Mouse (Mus musculus): Measurements from ENCODE around the gene Dync1h1.

Dync1h1 gene

DNA sequence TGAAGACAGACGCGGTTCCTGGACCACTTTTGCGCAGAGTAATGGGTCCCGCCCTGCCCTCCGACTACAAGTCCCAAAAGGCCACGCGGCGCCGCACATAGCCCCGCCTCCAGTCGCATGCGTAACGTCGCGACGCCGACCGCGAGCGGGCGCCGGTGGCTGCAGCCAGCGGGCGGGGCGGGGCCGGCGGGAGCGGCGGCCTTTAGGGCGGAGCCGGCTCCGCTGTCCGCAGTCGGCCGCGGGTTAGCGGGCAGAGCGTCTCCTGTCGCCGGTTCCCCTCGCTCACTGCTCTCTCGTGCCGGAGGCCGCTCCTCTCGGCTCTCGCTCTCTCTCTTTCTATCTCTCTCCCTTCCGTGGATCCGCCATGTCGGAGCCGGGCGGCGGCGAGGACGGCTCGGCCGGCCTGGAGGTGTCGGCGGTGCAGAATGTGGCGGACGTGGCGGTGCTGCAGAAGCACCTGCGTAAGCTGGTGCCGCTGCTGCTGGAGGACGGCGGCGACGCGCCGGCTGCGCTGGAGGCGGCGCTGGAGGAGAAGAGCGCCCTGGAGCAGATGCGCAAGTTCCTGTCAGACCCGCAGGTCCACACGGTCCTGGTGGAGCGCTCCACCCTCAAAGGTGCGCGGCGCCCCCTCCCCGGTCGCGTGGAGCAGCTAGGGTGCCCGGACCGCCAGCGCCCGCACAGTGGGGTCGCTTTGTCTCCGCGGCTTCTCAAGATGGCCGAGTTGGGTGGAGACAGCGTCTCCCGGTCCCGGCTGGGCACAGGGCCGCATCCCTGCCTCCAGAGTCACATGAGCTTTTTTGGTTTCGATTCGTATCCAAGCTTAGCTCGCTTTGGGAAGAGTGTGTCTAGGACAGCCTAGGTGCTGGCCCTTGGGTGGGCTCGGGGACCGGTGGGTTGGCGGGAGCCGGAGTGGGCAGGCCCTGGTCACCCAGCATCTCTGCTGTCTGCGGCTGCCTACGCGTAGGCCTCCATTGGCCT lies at the start of gene Dync1h1:
Gene Dync1h1 (plus strand): TSS at position 212 of the 978 bp plus-strand sequence.
- peak; percentile 79 to 92 for DNase-seq (ENCODE audit: low spot score in 2 of 2)

DNA sequence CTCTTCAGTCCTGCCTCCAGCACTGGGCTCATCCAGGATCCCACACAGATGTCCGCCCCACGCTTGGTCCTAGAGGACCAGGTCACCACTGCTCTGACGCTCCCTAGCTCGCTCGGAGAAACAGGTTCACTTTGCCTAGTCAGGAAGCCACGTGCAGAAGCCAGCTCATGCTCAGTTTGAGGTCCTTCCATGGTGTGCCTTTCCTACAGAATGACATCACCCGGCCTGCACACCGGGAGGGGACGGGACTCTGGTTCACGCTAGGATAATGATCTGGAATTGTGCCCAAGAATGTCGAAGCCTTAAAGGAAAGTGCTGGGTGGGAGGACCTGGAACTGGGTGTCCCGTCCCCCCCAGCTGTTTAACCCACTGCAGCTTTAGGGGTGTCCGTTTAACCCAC lies 49.1 kb upstream of the Dync1h1 start:
- no peak for DNase-seq (ENCODE audit: low spot score in 2 of 2)

DNA sequence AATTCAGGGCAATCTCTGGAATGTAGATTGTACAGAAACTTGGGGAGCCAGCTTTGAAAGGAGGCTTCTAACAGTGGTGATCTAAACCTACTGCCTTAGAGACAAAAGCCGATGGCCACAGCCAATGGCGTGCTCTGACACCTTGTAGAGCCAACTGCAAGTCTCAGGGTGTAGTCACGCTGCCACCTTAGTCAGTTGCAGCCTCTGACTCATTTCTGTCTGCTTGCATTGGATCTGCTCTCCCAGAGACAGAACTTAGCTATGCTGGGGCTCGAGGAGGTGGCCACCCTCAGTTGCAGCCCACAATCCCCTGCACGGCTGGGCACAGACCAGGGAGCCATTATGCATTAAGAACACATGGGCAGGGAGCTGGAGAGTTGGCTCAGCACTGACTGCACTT lies 47.9 kb upstream of the Dync1h1 start:
- no peak for DNase-seq (ENCODE audit: low spot score in 2 of 2)

GRCm38 (mm10) chr12:110555536-110556240 lies 45.6 kb upstream of the Dync1h1 start:
- DNase-seq (ENCODE audit: low spot score in 2 of 2) = no peak

DNA sequence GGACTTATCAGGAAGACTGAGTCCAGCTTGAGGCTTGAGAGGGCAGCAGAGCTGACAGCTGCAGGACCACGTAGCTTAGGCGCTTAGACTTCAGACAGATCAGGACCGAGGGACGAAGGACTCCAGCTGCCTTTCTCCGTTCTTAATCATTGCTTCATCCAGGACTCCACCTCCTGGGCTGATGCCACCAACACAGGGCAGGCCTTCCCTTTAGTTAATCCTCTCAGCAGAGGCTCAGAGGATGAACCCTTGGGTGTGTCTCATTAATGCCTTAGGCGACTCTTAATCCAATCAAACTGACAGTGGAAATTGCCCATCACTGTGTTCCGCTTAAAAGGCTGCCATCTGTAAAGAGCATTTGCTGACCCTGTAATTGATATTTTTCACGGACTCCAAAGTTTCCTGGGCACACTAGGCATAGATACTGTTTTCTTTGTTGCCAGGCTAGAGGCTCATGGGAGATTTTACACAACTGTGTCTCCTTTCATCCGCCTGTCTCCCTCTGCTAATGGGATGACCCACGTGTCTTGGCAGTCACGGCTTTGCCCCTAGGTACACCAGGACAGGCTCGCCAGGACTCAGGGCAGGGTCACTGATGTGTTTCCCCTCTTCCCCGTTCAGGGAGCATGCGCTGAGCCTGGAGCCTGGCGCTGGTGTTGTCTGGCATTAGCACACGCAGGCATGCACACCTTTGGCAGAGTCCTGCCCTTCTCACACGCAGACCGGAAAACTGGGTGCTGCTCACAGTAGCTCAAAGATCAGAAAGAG lies 44.2 kb upstream of the Dync1h1 start:
- DNase-seq (ENCODE audit: low spot score in 2 of 2) = no peak

GRCm38 (mm10) chr12:110558175-110558574 lies 43.1 kb upstream of the Dync1h1 start:
- no peak for DNase-seq (ENCODE audit: low spot score in 2 of 2)

GRCm38 (mm10) chr12:110563383-110563782 lies 37.9 kb upstream of the Dync1h1 start:
- no peak for DNase-seq (ENCODE audit: low spot score in 2 of 2)

DNA sequence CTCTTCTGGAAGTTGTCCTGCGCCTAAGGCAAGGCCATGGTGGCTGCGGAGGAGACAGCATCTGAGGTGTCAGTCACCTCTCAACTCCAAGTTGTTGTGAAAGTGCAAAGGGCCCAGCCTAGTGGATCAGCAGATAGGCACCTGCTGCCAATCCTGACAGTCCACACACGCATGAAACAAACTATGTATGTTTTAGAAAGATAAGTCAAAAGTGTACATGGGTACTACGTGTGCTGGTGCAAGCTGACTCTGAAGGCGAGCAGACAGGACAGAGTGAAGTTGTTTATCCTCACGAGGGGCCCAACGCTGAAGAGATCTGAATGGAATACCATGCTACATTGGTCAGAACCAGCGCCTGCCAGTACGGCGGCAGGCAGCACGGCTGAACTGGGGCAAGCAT lies 36.4 kb upstream of the Dync1h1 start:
- DNase-seq (ENCODE audit: low spot score in 2 of 2) = no peak

DNA sequence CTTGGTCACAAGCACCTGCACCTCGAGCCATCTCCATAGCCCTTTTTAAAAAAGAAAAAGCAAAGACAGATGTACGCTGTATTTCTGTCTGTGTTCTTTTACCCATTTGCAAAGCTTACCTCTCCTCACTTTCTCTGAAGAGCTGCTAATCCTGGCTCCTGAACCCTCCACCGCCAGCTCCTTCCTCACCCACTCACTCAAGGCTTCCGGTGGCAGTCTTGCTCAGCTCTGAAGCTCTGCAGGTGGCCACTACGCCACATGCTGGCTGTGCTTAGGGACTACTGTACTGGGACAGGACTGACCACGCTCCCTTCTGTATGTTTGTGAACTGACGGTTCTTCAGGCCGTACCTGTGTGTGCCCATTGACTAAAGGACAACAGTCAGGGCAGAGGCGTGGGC lies 34.9 kb upstream of the Dync1h1 start:
- no peak for DNase-seq (ENCODE audit: low spot score in 2 of 2)

DNA sequence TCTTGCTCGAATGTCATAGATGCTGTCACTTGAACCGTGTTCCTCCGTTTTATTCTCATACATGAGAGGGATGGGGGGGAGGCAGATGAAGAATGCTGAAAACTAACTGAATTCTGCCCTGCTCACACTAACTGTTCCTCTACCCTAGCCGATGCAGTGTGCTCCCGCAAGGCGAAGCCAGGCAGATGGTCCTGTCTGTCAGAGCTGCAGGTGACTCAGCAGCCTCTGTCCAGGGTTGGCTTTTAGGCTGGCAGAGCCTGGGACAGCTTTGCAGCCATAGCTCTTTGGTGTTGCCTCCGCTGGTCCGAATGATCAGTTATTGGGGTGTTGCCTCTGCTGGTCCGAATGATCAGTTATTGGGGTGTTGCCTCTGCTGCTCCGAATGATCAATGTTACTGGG lies 30.2 kb upstream of the Dync1h1 start:
- no peak for DNase-seq (ENCODE audit: low spot score in 2 of 2)

- no peak for DNase-seq (ENCODE audit: low spot score in 2 of 2)
Observed at GRCm38 (mm10) chr12:110572351-110572750, 28.9 kb upstream of the Dync1h1 start.

DNA sequence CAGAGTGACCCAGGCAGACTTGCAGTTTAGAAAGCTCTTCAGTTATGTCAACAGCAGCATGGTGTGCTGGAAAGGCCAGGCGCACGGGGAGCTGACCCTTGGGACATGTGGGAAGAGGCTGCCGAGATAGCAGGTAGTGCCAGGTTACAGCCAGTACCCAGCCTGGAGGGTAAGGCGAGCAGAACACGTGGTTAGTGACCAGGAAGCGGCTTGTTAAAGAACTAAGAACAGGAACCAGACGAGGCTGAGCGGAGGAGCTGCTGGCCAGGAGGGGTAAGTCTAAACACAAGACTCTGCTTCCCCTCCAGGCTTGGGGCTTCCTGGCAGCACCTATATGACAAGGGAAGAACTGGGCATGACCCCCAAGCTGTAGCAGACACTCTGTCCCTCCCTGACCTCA lies 27.6 kb upstream of the Dync1h1 start:
- DNase-seq (ENCODE audit: low spot score in 2 of 2) = no peak

GRCm38 (mm10) chr12:110575926-110576325 lies 25.3 kb upstream of the Dync1h1 start:
- no peak for DNase-seq (ENCODE audit: low spot score in 2 of 2)

DNA sequence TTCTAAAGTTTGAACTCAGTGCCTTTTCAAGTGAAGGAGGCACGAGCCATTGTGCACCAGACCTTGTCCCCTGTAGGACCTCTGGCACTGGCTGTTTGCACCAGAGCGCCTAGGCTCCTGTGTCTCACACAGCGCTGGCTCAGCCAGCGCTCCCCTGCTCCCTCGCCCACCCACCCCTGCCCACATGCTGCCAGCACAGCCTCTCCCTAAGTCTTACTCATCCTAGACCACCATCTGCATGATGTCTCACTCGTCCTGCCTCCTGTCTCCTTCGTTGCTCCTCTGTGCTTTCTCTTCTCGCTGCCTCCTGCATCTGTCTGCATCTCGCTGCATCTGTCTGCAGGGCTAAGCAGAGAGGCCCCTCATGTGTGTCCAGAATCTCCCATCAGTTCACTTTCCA lies 22.9 kb upstream of the Dync1h1 start:
- DNase-seq (ENCODE audit: low spot score in 2 of 2) = no peak

- no peak for DNase-seq (ENCODE audit: low spot score in 2 of 2)
Observed at GRCm38 (mm10) chr12:110588622-110589021, 12.6 kb upstream of the Dync1h1 start.

GRCm38 (mm10) chr12:110590804-110591259 lies 10.4 kb upstream of the Dync1h1 start:
- no peak for DNase-seq (ENCODE audit: low spot score in 2 of 2)

- DNase-seq (ENCODE audit: low spot score in 2 of 2) = peak; percentile 99 to 100
Observed at GRCm38 (mm10) chr12:110591260-110591883, 9.9 kb upstream of the Dync1h1 start.

DNA sequence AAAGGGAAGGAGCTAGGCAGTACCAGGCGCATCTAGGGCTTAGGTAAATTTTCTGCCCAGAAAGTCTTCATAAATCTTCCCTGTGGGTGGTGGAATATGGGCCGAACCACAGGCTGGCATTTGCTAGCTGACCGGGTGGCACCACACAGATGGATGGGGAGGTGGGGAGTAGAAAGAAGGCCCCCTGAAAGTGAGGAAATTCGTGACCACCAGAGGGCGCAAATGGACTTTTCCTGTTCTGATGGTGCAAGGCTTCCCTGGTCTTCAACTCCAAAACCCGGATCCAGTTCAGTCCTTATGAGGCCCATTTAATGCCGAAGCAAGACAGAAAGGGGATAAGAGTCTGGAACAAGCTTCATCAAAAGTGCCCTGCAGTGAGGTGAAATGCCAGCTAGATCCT lies 2.7 kb upstream of the Dync1h1 start:
- DNase-seq (ENCODE audit: low spot score in 2 of 2) = peak; percentile 48 to 72

GRCm38 (mm10) chr12:110599791-110600190 lies 1.5 kb upstream of the Dync1h1 start:
- no peak for DNase-seq (ENCODE audit: low spot score in 2 of 2)

DNA sequence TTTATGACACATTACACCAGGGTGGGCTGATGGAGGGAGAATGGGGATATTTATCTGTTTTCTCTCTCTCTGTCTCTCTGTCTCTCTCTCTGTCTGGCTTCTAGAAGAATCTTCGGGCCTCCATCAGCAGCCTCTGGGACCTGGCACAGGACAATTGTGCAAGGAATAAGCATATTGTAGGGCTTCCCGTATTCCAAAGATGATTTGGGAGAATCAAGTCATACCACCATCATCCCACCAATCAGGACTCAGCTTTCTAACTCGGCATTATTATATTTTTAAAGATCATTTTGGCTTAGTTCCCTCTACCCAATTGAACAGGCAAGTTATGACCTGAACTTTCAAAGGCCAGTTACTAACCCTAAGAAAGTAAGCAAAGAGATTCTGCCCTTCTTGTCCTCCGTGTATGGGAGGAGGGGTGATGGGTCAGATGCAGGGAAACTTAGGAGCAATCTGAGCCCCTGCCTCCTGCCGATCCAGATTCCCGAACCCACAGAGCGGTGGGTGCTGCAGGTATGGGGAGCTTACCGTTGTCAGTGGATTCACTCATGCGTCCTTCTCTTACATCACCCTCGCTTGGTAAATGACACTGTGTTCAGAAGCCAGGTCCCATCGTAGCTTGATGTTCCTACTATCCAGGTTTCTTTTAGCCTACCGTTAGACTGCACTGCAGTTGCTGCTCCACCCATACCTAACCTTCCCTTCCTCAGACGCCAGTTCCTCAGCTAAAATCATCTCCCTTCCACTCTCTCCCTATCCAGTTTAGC lies 844 bp upstream of the Dync1h1 start:
- DNase-seq (ENCODE audit: low spot score in 2 of 2) = no peak

DNA sequence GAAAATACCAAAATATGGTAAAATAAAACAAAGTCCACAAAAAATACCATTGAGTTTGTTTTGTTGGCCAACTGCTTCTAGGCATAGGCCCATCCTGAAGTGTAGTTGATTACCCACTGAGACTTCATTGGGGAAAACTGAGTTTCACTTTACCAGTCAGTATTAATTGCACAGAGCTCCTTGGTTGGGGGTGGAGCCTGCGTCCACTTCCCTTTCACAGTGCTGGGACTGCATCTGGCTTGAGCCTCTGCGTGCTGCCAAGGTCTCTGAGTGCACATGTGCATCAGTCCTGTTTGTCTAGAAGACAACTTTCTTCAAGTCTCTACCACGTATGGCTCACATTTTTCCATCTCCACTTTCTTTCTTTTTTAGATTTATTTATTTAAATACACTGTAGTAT lies 4.9 kb downstream of the Dync1h1 start:
- DNase-seq (ENCODE audit: low spot score in 2 of 2) = no peak
